Mouse (Mus musculus) CH12.LX (cell line): Measurements from ENCODE around the gene Gm15737.

ENCODE experiments used
- CHD2 ChIP-seq: IDR thresholded peaks from 2 replicates; pipeline ENCODE4 v1.6.1; 2011; ENCODE audit warnings: low read length, improper control_type of control experiment
- CTCF ChIP-seq, 2 experiments: IDR thresholded peaks in 1 of 2; conservative IDR thresholded peaks in 1 of 2; 2 replicates each; pipeline ENCODE4 v1.5.1; 2011 to 2012; ENCODE audit warnings: low read depth in 2 of 2, low read length in 2 of 2, improper control_type of control experiment in 1 of 2, inconsistent platforms in 1 of 2, mild to moderate bottlenecking in 1 of 2, moderate library complexity in 1 of 2
- EP300 ChIP-seq: IDR thresholded peaks from 2 replicates; pipeline ENCODE4 v1.6.1; 2011; ENCODE audit warnings: low read length, improper control_type of control experiment
- MAZ ChIP-seq: IDR thresholded peaks from 2 replicates; pipeline ENCODE4 v1.6.1; 2012; ENCODE audit warnings: low read depth, mild to moderate bottlenecking, inconsistent platforms, low read length, improper control_type of control experiment, moderate library complexity
- POLR2A ChIP-seq: IDR thresholded peaks from 2 replicates; pipeline ENCODE4 v1.6.1; 2011; ENCODE audit warnings: low read depth, mild to moderate bottlenecking, improper control_type of control experiment, low read length
- POLR2AphosphoS2 ChIP-seq: IDR thresholded peaks from 2 replicates; pipeline ENCODE4 v1.6.1; 2011; ENCODE audit warnings: low read depth, low read length, improper control_type of control experiment
- TCF12 ChIP-seq: IDR thresholded peaks from 2 replicates; pipeline ENCODE4 v1.6.1; 2014; ENCODE audit warnings: low read depth, mild to moderate bottlenecking, inconsistent platforms, low read length, improper control_type of control experiment
- USF1 ChIP-seq: IDR thresholded peaks from 2 replicates; pipeline ENCODE4 v1.6.1; 2014; ENCODE audit warnings: low read depth, mild to moderate bottlenecking, inconsistent platforms, low read length, improper control_type of control experiment
- USF2 ChIP-seq: conservative IDR thresholded peaks from 2 replicates; pipeline ENCODE4 v1.6.1; 2011; ENCODE audit warnings: low read depth, low read length, improper control_type of control experiment
- ZC3H11A ChIP-seq: IDR thresholded peaks from 2 replicates; pipeline ENCODE4 v1.6.1; 2012; ENCODE audit warnings: low read depth, mild to moderate bottlenecking, inconsistent platforms, low read length, improper control_type of control experiment
- ZNF384 ChIP-seq: IDR thresholded peaks from 2 replicates; pipeline ENCODE4 v1.6.1; 2012; ENCODE audit warnings: low read depth, low read length, improper control_type of control experiment, inconsistent platforms

DNA sequence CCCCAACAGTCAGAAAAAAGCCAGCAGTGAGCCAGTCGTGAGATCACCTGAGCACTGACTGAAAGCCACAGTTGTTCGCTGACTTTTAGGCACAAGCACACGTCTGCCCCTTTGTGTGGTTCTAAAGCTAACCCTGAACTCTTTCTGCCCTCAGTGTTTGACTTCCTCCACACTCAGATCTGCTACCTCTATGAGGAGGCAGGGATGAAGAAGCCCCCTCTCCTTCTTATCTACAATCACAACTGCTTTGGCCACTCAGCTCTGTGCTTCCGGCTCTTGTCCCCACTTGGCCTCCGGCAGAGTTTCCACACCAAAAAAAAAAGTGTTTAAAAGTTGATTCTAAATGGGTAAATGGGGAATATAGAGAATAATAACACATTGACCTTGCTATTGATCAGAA lies 7.0 kb downstream of the Gm15737 start:
- TF ChIP-seq CTCF (conservative IDR thresholded peaks at IDR 0.05 in 1 of 2, IDR thresholded peaks at IDR 0.05 in 1 of 2; ENCODE audit: low read depth in 2 of 2, low read length in 2 of 2) (no peak), POLR2AphosphoS2 (no peak), CHD2 (no peak), MAZ (no peak), POLR2A (no peak), EP300 (no peak), ZC3H11A (no peak), USF2 (no peak), USF1 (no peak), TCF12 (no peak), ZNF384 (no peak)
